Mouse (Mus musculus) adipocyte (in vitro differentiated cells): ENCODE measurements around the gene Nhej1.
A peak's percentile ranks its signal among the peaks of the same experiment; 100 is the strongest.

Experiments
- DNase-seq: peaks from one replicate; pipeline ENCODE4 v3.0.0-alpha.2; 2016; ENCODE audit warnings: low spot score

Gene Nhej1

GRCm38 (mm10) chr1:74973590-74973989 is 151.4 kb downstream of the Nhej1 start:
- no peak for DNase-seq

DNA sequence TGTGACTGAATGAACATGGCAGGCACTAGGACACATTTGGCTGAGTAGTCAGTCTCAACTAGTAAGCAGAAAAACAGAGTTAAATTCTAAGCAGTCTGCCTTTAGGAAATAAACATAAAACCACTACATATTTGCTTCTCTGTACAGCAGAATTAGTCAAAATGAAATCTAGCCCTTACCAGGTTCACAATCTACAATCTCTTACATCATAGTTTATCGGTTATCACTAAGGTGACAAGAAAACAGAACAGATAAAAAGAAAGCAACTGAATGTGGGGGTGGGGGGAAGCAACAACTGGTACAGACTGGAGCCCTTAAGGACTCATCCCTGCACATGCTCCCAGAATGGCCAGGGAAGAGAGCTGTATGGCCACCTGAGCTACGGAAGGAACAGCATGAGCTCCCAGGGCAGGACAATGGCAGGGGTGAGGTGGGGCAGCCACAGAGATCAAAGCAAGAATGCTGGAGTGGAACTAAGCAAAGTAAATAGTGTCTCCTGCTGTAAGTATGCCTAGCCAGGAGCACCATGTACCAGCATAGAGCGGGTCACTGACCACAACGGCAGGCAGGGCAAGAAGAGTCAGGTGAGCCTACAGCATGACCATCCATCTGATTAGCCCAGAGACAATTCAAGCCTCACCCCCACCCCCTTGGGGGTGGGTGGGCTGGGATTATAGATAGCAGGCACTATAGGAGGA is 153.5 kb downstream of the Nhej1 start:
- DNase-seq, result no peak

DNA sequence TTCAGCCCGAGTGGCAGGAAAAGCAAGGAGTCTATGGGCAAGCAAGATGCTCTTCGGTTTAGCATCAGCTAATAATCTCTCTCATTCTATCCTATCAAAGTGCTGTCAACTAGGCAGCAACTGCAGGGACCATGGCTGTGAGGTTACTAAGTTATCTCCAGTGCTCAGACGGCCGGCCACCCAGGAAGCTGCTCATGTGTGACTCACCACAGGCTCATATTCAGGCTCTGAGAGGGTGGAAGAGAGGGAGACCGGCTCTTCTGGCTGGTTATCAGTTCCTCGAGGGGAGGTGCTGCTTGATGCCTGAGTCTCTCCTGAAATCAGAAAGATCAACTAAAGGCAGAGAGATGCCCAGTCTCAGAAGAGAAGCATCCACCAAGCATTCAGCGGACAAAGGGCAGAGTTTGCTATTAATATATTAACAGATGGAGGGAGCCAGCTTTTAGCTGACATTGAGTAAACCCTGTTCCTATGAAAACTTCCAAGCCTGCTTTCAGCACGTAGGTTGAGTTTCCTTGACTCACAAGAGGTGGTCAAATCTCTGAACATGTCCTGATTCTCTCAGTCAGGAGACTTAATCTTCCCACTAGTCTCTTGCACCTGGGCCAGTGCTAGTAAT is 156.9 kb downstream of the Nhej1 start:
- no peak for DNase-seq

GRCm38 (mm10) chr1:74964494-74965215 is 160.3 kb downstream of the Nhej1 start:
- peak; percentile 91 for DNase-seq

- DNase-seq, result no peak
Observed at GRCm38 (mm10) chr1:74962853-74963227, 162.2 kb downstream of the Nhej1 start.

DNA sequence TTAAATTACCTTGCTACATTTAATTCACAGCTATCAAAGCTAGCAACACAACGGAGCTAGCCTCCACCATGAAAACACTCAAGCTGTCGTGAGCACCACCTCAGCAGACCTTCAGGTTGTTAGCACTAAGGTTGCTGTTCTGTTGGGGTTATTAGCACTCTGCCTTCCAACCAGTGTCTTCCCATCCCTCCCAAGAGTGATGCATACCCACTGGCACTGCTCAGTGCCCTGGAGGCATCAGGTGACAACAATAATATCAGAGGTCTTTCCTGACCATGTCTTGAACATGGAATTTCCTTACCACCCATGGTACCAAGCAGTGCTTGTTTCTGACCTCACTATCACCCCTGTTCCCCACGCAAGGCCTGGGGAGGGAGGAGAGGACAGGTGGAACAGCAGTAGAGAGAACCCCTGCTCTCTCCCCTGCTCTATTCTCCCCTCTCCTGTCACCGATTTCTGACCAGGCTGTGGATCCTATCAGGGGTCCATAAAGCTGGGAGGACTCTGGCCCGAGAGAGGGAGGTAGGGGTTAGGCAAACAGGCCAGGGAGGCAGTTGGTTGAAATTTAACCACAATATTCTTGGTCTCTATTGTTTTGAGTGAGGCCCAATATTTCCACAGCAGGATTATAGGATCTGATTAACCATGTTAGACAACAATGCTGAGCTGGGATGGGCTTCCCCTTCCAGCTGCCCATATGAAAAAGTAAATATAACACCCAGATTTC is 162.7 kb downstream of the Nhej1 start:
- DNase-seq, result no peak

GRCm38 (mm10) chr1:74961722-74962121 is 163.3 kb downstream of the Nhej1 start:
- no peak for DNase-seq

DNA sequence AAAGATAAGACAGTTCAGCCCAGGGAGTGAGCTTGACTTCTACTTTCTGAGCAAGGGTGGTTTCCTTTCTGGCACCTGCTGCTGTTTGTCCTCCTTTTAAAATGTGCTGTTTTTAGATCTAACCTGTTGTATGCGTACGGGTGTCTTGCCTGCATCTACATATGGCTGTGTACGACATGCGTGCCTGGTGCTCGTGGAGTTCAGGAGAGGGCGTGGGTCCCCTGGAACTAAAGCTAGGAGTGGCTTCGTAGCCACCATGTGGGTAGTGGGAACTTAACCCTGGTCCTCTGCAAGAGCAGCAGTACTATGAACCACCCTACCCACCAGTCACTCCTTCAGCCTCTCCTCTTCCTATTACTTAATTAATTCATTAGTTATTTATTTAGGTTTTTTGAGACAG is 164.9 kb downstream of the Nhej1 start:
- no peak for DNase-seq

DNA sequence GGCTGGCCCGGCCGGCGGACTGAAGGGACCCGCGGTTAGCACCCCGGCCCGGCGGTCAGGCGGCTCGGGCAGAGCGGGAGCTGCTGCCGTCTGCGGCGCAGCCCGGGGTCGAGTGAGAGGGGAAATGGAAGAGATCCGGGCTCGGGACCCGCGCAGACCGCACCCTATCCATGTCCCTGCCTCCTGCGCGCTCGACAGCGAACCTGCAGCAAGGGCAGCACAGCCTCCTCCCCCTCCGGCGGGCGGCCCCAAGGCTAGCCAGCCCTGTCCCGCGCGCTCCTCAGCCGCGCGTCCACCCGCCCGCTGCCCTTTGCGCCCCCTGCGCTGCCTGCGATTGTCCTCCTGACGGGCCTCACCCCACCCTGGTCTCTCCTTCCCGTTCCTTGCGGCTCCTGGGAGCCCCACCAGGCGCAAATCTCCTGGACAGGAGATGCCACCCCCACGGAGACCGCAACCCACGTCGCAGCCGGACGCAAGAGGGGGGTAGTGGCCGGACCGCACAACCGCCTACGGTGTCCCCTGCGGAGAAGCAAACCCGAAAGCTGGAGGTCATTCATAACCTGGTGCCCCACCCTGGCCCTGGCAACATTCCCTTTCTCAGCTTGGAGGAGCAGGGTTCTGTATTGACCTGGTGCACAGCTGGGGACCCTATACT is 173.3 kb downstream of the Nhej1 start, which contains the start of gene Ihh:
Gene Ihh (minus strand): TSS at position 117 of the 655 bp plus-strand sequence.
- DNase-seq, result no peak

DNA sequence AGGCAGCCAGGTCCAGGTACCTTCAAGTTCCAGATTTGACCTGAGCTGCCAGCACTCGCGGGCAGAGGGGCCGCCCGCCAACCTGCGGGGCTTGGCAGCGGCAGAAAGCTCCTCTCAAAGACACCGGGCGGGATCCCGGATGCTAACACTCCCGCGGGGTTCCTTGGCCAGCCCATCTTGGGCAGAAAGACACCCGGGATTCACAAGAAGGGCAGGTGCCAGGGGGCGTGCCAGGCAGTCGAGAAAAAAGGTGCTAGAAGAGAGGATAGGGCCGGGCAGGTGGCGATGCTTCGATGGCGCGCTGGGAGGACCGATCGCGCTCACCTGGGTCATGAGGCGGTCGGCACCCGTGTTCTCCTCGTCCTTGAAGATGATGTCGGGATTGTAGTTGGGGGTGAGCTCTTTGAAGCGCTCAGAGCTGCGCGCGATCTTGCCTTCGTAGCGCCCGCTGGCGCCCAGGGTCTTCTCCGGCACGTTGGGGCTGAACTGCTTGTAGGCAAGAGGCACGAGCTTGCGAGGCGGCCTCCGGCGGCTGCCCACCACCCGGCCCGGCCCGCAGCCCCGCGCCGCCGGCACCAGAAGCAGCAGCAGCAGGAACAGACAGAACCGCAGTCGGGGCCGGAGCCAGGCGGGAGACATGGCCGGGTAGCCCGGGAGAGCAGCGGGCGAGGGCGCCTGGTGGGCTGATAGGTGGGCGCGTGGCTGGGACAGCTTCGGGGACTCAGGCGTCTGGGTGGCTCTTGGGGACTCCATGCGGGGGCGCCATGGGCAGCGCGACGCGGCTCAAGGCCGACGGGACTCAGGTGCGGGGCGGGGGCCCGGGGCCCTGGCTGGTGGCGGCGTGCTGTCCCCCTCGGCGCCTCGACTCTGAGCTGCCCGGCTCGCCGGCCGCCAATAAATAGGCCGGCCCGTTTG is 174.2 kb downstream of the Nhej1 start:
- DNase-seq, result no peak

DNA sequence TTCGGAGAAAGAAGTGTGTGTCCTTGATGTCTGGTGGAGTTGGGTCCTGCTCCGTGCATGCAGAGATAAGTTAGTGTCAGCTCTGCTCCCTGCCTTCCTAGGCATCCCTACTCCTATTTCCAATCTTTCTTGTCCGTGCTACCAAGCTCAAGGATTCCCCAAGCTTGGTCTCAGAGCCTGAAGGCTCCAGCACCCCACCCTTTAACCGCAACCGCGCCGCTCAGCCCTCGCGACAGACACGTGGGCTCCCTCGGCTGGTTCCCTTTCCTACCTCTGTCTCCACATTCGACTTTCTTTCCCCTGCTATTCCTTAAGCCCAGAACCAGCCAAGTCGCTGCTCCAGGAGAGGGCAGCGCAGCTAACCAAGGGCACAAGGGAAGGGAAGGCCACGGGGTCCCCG is 174.9 kb downstream of the Nhej1 start:
- DNase-seq, result no peak

- no peak for DNase-seq
Observed at GRCm38 (mm10) chr1:74949666-74950050, 175.3 kb downstream of the Nhej1 start.

- peak; percentile 46 for DNase-seq
Observed at GRCm38 (mm10) chr1:74948784-74949665, 176.0 kb downstream of the Nhej1 start.

DNA sequence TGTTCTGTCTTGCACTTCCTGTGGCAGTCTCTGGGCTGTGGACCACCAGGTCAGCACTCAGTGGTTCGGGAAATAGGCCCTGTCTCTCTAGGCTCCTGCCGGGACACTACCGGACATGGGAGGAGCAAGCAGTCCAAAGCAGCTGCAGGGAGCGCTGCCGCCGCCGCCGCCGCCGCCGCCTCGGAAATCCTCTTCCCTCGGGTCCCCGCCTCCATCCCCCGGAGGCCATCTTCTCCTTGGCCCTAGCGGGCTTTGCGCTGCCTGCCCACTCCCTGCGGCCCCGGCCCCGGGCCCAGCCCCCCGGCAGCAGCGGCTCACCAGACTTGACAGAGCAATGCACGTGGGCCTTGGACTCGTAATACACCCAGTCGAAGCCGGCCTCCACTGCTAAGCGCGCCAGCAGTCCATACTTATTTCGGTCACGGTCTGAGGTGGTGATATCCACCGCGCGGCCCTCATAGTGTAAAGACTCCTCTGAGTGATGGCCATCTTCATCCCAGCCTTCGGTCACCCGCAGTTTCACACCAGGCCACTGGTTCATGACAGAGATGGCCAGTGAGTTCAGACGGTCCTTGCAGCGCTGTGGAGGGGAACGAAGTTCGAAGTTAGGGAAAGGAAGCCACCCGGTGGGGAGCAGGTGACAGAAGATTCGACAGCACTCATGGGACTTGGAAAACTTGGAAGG is 176.9 kb downstream of the Nhej1 start:
- no peak for DNase-seq

DNA sequence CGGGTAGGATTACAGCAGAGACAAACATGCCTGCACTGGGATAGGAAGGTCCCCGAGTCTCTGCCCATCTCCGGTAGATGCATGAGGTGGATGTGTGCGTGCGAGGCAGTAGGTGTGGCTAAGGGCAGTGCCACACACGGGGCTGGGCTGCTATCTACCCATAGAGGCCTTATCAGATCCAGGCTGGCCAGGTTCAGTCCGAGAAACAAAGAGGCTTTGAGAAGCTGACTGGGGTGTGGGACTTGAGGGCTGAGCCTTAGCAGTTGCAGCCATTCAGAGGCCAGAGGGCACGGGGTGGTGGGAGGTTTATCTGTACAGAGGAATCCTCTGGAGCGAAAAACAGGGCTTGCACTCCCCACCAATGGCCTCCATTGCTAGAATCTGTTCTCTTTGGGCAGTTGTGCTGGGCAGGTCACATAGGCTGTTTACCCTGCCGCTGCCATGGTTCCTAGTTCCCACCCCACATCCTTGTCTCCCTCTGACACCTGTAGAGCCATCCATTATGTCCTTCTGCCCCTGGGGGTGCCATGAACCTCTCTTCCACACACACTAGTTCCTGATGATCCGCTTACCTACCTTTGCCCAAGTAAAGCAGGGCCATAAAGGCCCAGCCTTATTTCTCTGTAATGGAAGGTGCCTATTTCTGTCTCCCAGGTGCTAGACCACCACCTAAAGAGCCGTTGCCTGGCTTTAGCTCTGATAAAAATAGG is 183.2 kb downstream of the Nhej1 start:
- DNase-seq, result no peak

- peak; percentile 53 for DNase-seq
Observed at GRCm38 (mm10) chr1:74939762-74940161, 185.2 kb downstream of the Nhej1 start.

DNA sequence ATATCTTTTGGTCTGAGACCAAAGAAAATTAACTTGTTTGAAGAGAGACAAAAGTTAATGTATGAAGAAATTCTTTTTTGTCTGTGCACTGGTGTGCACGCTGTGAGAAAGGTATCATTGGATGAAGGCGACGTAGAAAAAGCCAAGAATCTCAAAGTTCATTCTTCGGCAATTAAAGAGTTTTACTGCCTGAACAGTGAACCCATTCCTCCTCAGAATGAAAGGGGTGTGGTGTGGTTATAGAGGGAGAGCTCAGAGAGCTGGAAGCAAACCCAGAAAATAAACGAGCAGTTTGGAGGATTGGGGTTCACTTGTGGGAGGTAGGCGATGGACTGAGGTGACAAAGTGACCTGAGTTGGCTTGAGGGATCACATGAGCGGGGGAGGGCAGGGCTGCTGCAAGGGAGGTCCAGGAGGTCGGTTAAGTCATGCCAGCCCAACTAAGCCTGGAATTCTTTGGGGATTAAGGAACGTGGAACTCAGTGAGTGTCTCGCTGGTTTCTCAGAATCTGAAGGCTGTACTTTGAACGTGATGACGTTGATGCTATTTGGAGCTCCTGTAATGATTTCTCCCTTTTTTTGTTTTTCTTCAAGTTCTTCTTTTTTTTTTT is 188.7 kb downstream of the Nhej1 start:
- no peak for DNase-seq

DNA sequence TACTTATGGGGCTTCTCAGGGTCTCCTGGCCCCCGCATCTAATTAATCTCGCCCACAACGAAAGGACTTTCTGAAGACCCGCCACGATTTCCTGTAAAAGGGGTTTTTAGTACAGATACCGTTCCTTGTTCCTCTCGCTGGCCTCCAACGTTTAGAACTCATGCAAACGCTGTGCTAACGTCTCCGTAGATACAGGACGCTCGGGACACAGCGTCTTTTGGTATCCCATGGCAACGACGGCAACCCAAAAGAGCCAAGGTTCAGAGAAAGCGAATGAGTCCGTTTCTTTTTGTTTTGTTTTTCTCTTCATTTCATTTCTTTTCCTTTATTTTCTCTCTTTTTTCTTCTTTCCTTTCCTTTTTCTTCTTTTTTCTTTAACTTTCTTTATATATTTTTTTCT is 189.6 kb downstream of the Nhej1 start, which contains the start of gene Cfap65:
Gene Cfap65 (minus strand): TSS at position 198 of the 400 bp plus-strand sequence.
- DNase-seq, result no peak
